Mouse (Mus musculus) megakaryocyte, embryonic 14.5 days (primary cell): ENCODE measurements around the gene 1700067P10Rik. TPM values are rescaled to one million over a fixed set of nuclear protein-coding genes. Genes with fewer than 3 reads are reported as not detected.

Source experiments
- H3K27me3 ChIP-seq: replicated peaks from 2 replicates; pipeline ENCODE3; 2012; ENCODE audit warnings: inconsistent platforms
- H3K36me3 ChIP-seq: replicated peaks from 2 replicates; pipeline ENCODE3; 2012; ENCODE audit warnings: low read length, inconsistent platforms, mixed read lengths
- H3K4me1 ChIP-seq: 2 replicates; pipeline ENCODE4 v1.6.1; 2012; ENCODE audit warnings: inconsistent platforms
- H3K4me3 ChIP-seq: replicated peaks from 2 replicates; pipeline ENCODE3; 2012; ENCODE audit warnings: moderate library complexity, mild to moderate bottlenecking, inconsistent platforms
- H3K9me3 ChIP-seq: 2 replicates; pipeline ENCODE4 v1.6.1; 2012; ENCODE audit warnings: inconsistent platforms
- FLI1 ChIP-seq: IDR thresholded peaks from 2 replicates; pipeline ENCODE4 v1.6.1; 2012; ENCODE audit warnings: low read length, inconsistent platforms, mixed read lengths
- GATA1 ChIP-seq: IDR thresholded peaks from 3 replicates; pipeline ENCODE4 v1.6.1; 2012; ENCODE audit warnings: mixed read lengths, low read length, inconsistent platforms, borderline replicate concordance
- polyA plus RNA-seq: library from polyadenylated mRNA; stranded (reverse); fragments of >175 nt; gene quantifications from 2 replicates; pipeline ENCODE4 v1.2.3, GENCODE M21; 2012; ENCODE audit warnings: low replicate concordance; ENCODE audit not compliant: insufficient read depth

1700067P10Rik gene
- polyA plus RNA-seq, 1 experiment: not detected

DNA sequence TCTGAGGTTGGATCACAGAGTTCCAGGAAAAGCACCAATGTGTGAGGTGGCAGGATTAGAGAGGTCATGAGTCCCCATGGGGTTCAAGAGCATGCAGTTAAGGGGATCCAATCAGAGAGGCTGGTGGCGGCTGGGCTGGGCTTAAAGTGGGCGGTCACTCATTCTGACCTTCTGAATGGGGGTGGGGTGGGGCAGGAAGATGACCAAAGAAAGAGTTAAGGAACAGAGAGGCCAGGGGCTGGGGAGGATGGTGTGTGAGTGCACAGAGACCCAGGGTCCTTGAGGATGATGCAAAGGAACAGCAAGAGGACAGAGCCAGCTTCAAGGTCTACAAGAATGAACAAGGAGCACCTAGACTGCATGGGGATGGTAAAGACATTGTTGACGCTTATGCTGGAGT is 19.4 kb downstream of the 1700067P10Rik start:
- TF ChIP-seq FLI1 (no peak), GATA1 (no peak)
- H3K4me1 ChIP-seq: peaks cover 4% of the 10 kb centered on the region; the same call in 1 of the 2 replicates

DNA sequence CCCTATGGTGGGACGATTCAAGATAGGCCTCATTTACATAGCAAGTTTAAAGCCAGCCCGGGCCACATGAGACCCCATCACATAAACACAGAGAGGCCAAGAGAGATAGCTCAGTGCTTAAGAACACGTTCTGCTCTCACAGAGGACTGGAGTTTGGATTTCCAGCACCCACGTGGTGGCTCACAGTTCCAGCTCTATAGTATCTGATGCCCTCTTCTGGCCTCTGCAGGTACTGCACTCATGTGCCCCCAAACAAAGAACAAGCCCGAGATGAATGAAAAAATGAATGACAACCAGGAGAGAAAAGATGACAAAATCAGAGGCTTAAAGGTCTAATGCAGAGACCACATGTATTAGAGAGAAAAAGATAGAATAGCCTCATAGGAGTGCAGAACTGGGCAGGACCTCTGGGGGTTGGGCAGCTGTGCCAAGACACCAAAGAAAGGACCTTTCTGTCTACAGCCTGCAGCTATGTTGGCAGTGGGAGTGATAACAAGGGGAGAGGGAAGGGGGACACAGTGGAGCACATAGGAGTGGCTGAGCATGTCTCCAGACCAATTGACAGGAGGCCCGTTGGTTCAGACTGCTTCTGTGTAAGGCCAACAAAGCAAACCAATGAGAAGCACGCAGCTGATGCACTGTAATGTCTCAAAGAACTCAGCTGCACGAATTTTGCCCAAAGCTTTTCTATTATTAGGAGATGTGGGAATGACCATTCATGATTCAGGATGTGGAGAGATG is 21.6 kb downstream of the 1700067P10Rik start:
- H3K9me3 ChIP-seq: peaks cover 18% of the 10 kb centered on the region
- TF ChIP-seq GATA1: no peak
- no peak for TF ChIP-seq FLI1

More for the DNA sequence above, 19.4 kb downstream of the 1700067P10Rik start:
- Histone ChIP-seq H3K4me3 (no peak overlapping the region), H3K36me3 (no peaks in the 10 kb centered on the region), H3K9me3 (peaks cover 11% of the 10 kb centered on the region), H3K27me3 (peaks cover 41% of the 10 kb centered on the region)

GRCm38 (mm10) chr17:48118570-48118969 is 29.5 kb downstream of the 1700067P10Rik start:
- Histone ChIP-seq H3K9me3 (peaks cover 10% of the 10 kb centered on the region), H3K4me3 (no peak overlapping the region), H3K27me3 (no peaks in the 10 kb centered on the region), H3K4me1 (peaks cover 17% of the 10 kb centered on the region), H3K36me3 (peaks cover 1% of the 10 kb centered on the region)
- TF ChIP-seq GATA1 (no peak), FLI1 (no peak)

More for the DNA sequence above, 21.6 kb downstream of the 1700067P10Rik start:
- Histone ChIP-seq H3K27me3 (peaks cover 31% of the 10 kb centered on the region), H3K4me3 (no peak overlapping the region), H3K4me1 (peaks cover 4% of the 10 kb centered on the region; the same call in 1 of the 2 replicates), H3K36me3 (peaks cover 2% of the 10 kb centered on the region)

- Histone ChIP-seq H3K27me3 (peaks cover 4% of the 10 kb centered on the region), H3K9me3 (peaks cover 4% of the 10 kb centered on the region), H3K36me3 (no peaks in the 10 kb centered on the region), H3K4me3 (no peak overlapping the region), H3K4me1 (peaks cover 17% of the 10 kb centered on the region)
- TF ChIP-seq FLI1 (no peak), GATA1 (no peak)
Observed at GRCm38 (mm10) chr17:48119656-48120055, 30.5 kb downstream of the 1700067P10Rik start.

GRCm38 (mm10) chr17:48120456-48120855 is 31.3 kb downstream of the 1700067P10Rik start:
- Histone ChIP-seq H3K4me3 (no peak overlapping the region), H3K9me3 (peaks cover 4% of the 10 kb centered on the region), H3K27me3 (peaks cover 6% of the 10 kb centered on the region), H3K4me1 (peaks cover 17% of the 10 kb centered on the region), H3K36me3 (no peaks in the 10 kb centered on the region)
- TF ChIP-seq GATA1 (no peak), FLI1 (no peak)

GRCm38 (mm10) chr17:48132810-48133209 is 43.7 kb downstream of the 1700067P10Rik start:
- Histone ChIP-seq H3K9me3 (no peaks in the 10 kb centered on the region), H3K4me1 (no peaks in the 10 kb centered on the region), H3K27me3 (no peaks in the 10 kb centered on the region), H3K4me3 (no peak overlapping the region), H3K36me3 (no peaks in the 10 kb centered on the region)
- TF ChIP-seq FLI1 (no peak), GATA1 (no peak)

Other genes starting within 250 kb of the 1700067P10Rik start
- 47.0 and 97.4 TPM in 2 replicates for gene Foxp4, start 164.7 kb upstream of the 1700067P10Rik start, polyA plus RNA-seq
- gene 1700122O11Rik, start 51.0 kb upstream of the 1700067P10Rik start, polyA plus RNA-seq: not detected in 2 replicates
- gene 9830107B12Rik, start 56.9 kb downstream of the 1700067P10Rik start, polyA plus RNA-seq: not detected in 2 replicates
- gene A530064D06Rik, start 78.0 kb downstream of the 1700067P10Rik start, polyA plus RNA-seq: 0.28 TPM in 1 of 2 replicates, not detected in the other
- 0.07 TPM in 1 of 2 replicates, not detected in the other for gene Trem1, start 143.4 kb downstream of the 1700067P10Rik start, polyA plus RNA-seq
- 0.12 TPM in 1 of 2 replicates, not detected in the other for gene Trem3, start 158.5 kb downstream of the 1700067P10Rik start, polyA plus RNA-seq
- 3.6 TPM in 1 of 2 replicates, not detected in the other for gene Treml4, start 175.0 kb downstream of the 1700067P10Rik start, polyA plus RNA-seq
- 38.9 and 51.5 TPM in 2 replicates for gene Treml2, start 210.2 kb downstream of the 1700067P10Rik start, polyA plus RNA-seq
- 0.94 TPM in 1 of 2 replicates, not detected in the other for gene B430306N03Rik, start 226.8 kb downstream of the 1700067P10Rik start, polyA plus RNA-seq